Mouse (Mus musculus) frontal cortex, adult 2 months (tissue): ENCODE measurements around the gene Adpgk. TPM values are rescaled to one million over a fixed set of nuclear protein-coding genes. Genes with fewer than 3 reads are reported as not detected.
A peak's percentile ranks its signal among the peaks of the same experiment; 100 is the strongest.

Experiments used
- DNase-seq, 2 experiments: peaks; one replicate each; pipeline ENCODE4 v3.0.0; 2022; ENCODE audit warnings: low spot score in 1 of 2; ENCODE audit errors: extremely low spot score in 1 of 2
- polyA plus RNA-seq: library from polyadenylated mRNA; depleted of rRNA; stranded (reverse); fragments of >200 nt; gene quantifications from 2 replicates; pipeline ENCODE4 v1.2.3, GENCODE M21; 2012; rRNA removed

The Adpgk gene
- 18.0 and 19.7 TPM in 2 replicates for polyA plus RNA-seq

- peak; percentile 95 to 98 for DNase-seq
These were observed at the start of gene Adpgk for GRCm38 (mm10) chr9:59290957-59291687. Gene Adpgk (plus strand): TSS chr9:59291558.

GRCm38 (mm10) chr9:59245181-59245580, 46.2 kb upstream of the Adpgk start:
- DNase-seq, result no peak

GRCm38 (mm10) chr9:59246456-59247029, 44.8 kb upstream of the Adpgk start:
- no peak for DNase-seq

- no peak for DNase-seq
These were observed 42.0 kb upstream of the Adpgk start for GRCm38 (mm10) chr9:59249359-59249758.

GRCm38 (mm10) chr9:59250272-59250671, 41.1 kb upstream of the Adpgk start:
- DNase-seq, result no peak

GRCm38 (mm10) chr9:59254716-59255421, 36.5 kb upstream of the Adpgk start:
- DNase-seq, result peak in 1 of 2 experiments; percentile 33

DNA sequence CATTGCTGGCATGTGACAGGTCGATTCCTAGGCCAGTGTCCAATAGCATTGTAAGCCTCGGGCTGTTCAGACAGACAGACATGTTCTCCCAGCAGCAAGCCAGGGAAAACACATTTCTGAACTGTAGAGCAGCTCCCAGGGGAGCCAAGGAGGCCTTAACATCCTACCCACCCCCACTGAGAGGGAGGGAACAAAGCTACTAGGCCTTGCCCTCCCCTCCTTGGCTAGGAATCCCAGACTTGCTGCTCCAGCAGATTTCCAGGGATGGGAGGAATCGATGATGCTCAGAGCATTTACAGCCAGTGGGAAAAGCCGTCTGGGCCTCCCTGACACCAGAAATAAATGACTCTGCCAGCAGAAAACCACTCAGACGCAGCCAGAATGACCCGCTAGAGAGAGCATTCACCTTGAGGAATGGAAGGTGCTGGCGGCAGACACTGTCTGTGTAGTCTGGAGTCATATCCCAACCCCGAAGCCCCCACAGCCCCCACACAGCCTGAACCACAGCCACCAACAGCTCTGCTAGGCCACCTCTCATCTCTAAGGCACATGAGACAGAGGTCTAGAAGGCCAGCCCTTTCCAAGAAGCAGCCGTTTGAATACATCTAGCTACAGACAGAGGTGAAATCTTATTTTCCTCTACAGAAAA, 31.4 kb upstream of the Adpgk start:
- DNase-seq, result no peak

DNA sequence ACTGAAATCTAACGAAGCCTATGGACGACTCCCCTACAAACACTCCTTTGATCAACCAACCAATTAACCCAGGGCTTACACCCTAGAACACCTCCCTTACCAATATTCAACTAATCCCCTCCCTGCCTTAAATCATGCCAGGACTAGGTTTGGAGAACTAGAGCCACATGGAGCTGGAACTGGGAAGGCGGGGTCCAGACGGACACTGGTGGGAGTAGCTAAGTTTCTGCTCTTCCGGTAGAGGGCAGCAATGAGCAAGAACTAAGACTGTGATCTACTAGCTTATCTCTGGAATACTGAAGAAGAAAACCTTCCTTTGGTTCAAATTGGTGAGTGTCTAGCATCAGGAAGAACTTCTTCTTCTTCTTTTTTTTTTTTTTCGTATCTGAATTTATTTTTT, 25.0 kb upstream of the Adpgk start:
- no peak for DNase-seq

- DNase-seq, result peak; percentile 50 to 82
These were observed 21.6 kb upstream of the Adpgk start for GRCm38 (mm10) chr9:59269728-59270127.

DNA sequence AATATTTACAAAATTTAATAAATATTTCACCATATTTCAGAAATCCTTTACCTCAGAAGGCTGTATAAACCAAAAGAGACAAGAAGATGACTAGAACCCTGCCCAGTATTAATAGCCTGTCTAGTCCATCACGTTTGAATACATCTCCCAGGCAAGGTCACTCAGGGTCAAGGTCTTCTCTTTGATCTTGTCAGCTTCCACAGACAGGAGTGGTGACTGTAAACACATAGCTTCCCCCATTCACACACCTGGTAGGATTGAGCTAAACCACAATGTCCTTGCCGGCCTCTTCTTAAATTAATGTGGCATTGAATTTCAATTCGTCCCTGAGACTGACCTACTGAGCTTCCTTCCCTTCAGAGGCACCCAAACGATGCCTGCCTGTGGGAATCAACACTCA, 20.3 kb upstream of the Adpgk start:
- no peak for DNase-seq

DNA sequence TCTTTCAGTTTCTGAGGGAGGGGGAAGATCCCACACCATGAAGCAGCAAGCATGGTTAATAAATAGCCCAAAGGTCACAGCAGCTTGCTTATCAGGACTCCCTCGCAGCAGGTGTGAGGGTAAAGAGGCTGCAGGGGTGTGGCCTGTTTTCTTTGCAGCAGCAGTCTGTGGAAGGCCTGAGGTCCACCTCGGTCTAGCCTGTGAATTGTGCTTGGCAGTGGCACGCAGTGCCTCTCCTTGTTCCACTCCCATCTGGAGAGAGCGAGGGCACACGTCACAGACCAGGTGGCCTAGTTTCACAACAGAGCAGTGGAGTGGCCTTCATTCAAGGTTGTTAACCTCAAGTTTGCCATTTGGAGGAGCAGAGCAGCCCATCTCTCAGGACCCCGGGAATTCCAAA, 19.6 kb upstream of the Adpgk start:
- DNase-seq, result no peak

DNA sequence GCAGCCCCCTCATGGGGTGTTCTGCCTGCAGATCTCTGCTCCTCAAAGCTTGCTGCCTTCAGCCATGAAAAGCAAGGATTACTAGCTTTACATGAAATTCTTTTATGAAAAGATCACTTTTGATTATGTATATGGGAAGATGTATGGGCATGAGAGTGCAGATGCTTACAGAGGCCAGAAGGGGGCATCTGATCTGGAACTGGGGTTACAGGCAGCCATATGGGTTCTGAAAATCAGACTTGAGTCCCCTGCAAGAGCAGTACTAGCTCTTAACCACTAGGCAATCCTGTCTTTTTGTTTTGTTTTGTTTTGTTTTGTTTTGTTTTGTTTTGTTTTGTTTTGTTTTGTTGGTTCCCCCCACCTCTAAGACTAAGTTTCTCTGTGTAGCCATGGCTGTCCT, 18.2 kb upstream of the Adpgk start:
- no peak for DNase-seq

DNA sequence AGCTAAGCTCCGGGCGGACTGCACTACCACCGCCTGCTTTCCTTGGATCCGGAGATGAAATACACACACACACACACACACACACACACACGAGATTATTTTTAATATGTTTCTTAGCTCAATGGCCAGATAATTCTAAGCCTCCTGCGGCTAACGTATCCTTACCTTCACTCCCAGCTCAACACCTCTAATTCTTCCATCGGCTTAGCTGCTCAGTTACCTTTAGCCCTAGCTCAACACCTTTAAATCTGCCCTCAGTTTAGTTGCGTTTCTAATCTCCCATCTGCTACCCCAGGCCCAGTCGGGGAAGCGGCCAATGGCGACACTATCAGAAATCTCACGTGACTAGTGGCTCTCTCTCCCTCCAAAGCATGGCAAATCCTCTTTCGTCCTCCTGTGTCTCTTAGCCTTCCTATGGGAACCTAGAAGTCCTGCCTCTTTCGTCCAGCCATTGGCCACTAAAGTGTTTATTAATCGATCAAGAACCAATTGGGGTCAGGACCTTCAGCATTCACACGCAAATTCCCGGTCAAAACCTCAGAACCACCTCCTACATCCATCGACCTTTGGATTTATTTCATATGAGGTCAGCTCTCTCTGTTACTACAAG, 16.4 kb upstream of the Adpgk start:
- no peak for DNase-seq

DNA sequence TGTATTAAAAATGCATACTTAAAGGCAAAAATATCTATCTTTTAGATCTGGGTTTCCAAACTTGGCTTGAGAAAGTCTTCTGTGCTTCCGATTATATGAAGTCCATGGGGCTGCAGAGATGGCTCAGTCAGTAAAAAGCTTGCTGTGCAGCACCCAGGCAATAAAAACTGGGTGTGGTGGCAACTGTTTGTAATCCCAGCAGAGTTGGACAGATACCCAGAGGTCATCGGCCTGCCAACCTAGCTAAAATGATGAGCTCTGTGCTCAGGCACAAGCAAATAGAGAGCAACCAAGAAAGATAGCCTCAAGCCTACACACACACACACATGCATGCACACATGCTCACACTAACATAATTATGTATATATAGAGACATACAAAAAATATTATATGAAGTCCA, 13.2 kb upstream of the Adpgk start:
- DNase-seq, result no peak

DNA sequence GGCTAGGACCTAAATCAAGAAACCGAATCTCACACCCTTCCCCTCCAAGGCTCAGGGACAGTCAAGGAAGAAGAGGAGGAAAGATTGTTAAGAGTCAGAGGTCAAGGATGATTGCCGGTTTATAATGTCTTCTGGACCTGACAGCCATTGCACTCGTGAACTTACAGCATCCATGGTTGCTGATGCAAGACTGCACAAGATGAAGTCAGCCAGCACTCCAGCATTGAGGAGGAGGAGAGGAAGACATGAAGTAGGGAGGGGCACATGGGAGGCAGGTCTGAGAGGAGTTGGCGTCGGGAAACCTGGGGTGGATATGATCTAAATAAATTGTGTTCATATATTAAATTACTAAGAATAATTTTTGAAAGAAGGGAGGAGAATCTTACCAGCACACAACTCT, 12.7 kb upstream of the Adpgk start:
- DNase-seq, result no peak

DNA sequence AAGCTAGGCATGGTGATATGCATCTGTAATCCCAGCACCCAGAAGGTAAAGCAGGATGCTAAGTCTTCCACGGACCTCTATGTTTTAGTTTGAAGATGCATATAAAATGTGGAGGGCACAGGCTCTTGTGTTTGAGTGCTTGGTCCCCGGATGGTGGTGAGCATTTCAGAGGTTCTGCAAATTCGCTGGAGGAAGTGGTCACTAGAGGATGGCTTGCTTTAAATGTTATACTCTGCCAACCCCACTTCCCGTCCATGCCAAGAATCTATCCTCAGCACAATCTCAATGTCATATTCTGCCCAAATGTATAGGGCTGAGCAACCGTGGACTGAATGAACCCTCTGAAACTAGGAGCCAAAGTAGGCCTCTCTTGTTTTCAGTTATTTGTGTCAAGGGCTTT, 10.5 kb upstream of the Adpgk start:
- DNase-seq, result no peak

DNA sequence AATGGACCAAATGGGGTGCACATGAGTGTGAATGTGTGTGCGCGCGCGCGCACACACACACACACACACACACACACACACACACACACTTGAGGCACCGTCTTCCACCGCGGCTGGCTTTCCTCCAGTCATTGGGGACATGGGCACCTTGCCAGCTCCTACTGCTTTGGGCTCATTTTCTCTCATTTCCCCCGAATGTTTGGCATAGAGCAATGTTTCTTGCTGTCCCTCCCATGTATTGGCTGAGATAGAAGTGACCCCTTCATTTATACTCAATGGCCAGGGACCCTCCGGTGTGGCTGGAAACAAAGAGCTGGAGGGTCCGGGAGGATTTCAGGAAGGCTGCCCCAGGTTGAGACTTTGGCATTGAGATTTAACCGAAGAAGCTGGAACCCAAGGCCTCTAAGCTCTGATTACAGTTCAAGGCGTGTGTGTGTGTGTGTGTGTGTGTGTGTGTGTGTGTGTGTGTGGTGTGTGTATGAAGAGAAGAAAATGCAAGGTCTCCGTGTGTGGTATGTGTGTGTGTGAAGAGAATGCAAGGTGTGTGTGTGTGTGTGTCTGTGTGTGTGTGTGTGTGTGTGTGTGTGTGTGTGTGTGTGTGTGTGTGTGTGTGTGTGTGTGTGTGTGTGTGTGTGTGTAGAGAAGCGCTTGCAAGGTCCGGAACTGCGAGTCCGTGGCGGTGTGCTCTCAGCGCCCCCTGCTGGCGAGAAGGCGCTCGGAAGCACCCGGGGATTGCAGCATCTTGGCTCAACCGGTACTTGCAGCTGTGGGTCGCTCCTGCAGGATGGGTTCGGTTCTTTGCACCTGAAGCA, 9.3 kb upstream of the Adpgk start:
- DNase-seq, result peak; percentile 49 to 87

DNA sequence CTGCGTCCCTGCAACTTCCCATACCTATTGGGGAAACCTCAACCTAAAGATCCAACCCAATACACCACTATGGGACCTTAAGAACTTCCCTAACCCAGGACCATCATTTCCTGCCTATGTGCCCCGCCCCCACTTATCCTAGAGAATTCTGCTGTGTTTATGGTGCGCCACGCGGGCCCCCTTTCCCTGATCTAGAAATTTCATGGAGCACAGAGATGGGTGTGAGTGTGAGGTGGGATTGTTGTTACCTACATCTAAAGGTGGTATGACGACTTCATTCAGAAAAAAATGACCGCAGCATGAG, 8.7 kb upstream of the Adpgk start:
- no peak for DNase-seq

DNA sequence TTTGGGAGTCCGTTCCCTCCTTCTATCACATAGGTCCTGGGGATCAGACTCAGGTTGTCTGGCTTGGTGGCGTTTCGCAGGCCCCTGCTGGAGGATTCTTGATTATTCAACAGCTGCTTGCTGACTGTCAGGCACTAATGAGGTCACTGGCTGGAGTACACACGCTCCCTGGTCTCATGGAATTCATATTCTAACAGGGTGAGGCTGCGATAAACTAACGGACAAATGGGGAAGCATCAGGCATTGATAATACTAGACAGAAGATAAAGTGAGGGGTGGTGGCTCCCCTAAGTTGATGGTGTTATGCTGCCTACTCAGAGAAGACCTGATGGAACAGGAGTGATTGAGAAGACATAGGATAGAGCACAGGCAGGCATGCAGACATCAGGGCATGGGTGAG, 5.7 kb upstream of the Adpgk start:
- DNase-seq, result no peak

DNA sequence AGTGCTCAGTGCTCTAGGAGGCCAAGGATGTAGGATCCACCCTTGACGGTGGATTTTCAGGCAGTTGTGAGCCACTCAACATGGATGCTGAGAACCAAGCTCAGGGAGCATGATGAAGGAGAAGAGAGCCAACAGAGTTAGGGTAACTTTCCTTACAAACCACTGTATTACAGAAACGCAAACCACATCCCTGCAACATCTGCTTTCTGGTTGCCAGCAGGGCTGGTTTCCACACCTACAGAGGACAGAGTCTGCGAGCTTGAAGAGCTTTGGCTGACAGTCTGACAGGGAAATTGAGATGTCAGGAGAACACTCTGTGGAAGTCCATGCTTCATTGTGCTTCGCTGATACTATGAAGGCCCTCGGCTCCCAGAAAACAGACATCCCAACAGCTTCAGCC, 3.3 kb upstream of the Adpgk start:
- DNase-seq, result no peak
